Mouse (Mus musculus) spleen, adult 2 months (tissue): Measurements from ENCODE around the gene Hexim2. TPM values are rescaled to one million over a fixed set of nuclear protein-coding genes. Genes with fewer than 3 reads are reported as not detected.
A peak's percentile ranks its signal among the peaks of the same experiment; 100 is the strongest.

ENCODE experiments used
- DNase-seq, 2 experiments: peaks; one replicate each; pipeline versions ENCODE4 v3.0.0 to v3.0.0-alpha.2; 2012 to 2021; ENCODE audit warnings: low spot score in 2 of 2, low read depth in 1 of 2
- H3K27ac ChIP-seq: fragments of 200-500 bp; 2 replicates; pipeline ENCODE4 v1.5.1; 2012; ENCODE audit warnings: low read length, inconsistent platforms; ENCODE audit not compliant: insufficient read depth
- H3K27me3 ChIP-seq: fragments of 200-500 bp; 2 replicates; pipeline ENCODE4 v1.6.1; 2012; ENCODE audit warnings: mild to moderate bottlenecking, moderate library complexity, low read length, inconsistent platforms; ENCODE audit not compliant: control insufficient read depth, insufficient read depth
- H3K36me3 ChIP-seq: fragments of 200-500 bp; 2 replicates; pipeline ENCODE4 v1.6.1; 2012; ENCODE audit warnings: mild to moderate bottlenecking, low read length, inconsistent platforms; ENCODE audit not compliant: control insufficient read depth, insufficient read depth
- H3K4me1 ChIP-seq: fragments of 200-500 bp; 2 replicates; pipeline ENCODE4 v1.6.1; 2011; ENCODE audit warnings: inconsistent platforms; ENCODE audit not compliant: control insufficient read depth, insufficient read depth, insufficient read length
- H3K4me3 ChIP-seq: fragments of 200-500 bp; 2 replicates; pipeline ENCODE4 v1.5.1; 2011; ENCODE audit warnings: mild to moderate bottlenecking, inconsistent platforms; ENCODE audit not compliant: insufficient read depth, insufficient read length; ENCODE audit errors: extremely low read depth
- CTCF ChIP-seq: fragments of 200-500 bp; IDR thresholded peaks from 2 replicates; pipeline ENCODE4 v1.5.1; 2011; ENCODE audit warnings: mild to moderate bottlenecking, inconsistent platforms; ENCODE audit not compliant: insufficient read depth, insufficient read length, insufficient replicate concordance; ENCODE audit errors: extremely low read depth
- POLR2A ChIP-seq: fragments of 200-500 bp; IDR thresholded peaks from 2 replicates; pipeline ENCODE4 v1.6.1; 2011; ENCODE audit warnings: low read depth, low read length, inconsistent platforms
- WGBS: fragments of 180-500 bp; shearing (Covaris S2); methylation state at CpG from one replicate; pipeline ENCODE4 v1.1.7; 2018; 5-methylcytosine and 5-hydroxymethylcytosine counted together
- polyA plus RNA-seq: library from polyadenylated mRNA; depleted of rRNA; stranded (reverse); fragments of >200 nt; gene quantifications from 2 replicates; pipeline ENCODE4 v1.2.3, GENCODE M21; 2012

Hexim2 gene
- polyA plus RNA-seq, 1 experiment: 3.0 TPM

DNA sequence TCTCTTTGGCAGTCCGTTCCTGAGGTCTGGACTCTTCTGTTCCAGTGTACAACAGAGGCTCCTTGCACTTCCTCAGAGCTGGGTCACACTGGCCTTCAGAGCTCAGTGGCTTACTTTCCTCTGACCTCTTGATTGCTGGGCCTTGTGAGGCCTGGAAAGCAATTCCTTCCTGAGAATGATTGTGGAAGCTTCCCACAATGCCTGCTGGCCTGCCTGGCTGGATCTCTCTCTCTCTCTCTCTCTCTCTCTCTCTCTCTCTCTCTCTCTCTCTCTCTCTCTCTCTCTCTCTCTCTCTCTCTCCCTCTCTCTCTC, 9.7 kb downstream of the Hexim2 start:
- Histone ChIP-seq H3K4me3 (no peak overlapping the region), H3K27me3 (no peaks in the 10 kb centered on the region)
- no peak for DNase-seq

GRCm38 (mm10) chr11:103142441-103143182, 10.4 kb downstream of the Hexim2 start:
- Histone ChIP-seq H3K27ac (peak overlapping the region; percentile 66; the same call in 1 of the 2 replicates), H3K4me3 (peak overlapping the region; percentile 40; the same call in 1 of the 2 replicates), H3K27me3 (no peaks in the 10 kb centered on the region), H3K4me1 (peaks cover 6% of the 10 kb centered on the region; the same call in 1 of the 2 replicates), H3K36me3 (no peaks in the 10 kb centered on the region)
- 17% methylated on average over 8 of the region's 8 CpGs for WGBS
- no peak for TF ChIP-seq CTCF
- no peak for TF ChIP-seq POLR2A
- DNase-seq: peak in 1 of 2 experiments; percentile 56

More for the DNA sequence above, 9.7 kb downstream of the Hexim2 start:
- Histone ChIP-seq H3K4me1 (peaks cover 6% of the 10 kb centered on the region; the same call in 1 of the 2 replicates), H3K27ac (peak overlapping the region; percentile 34), H3K36me3 (no peaks in the 10 kb centered on the region)
- 50% methylated on average over 1 of the region's 1 CpGs for WGBS
- TF ChIP-seq POLR2A: no peak
- TF ChIP-seq CTCF: no peak

- Histone ChIP-seq H3K36me3 (no peaks in the 10 kb centered on the region), H3K27ac (no peak overlapping the region), H3K4me3 (no peak overlapping the region), H3K4me1 (peaks cover 6% of the 10 kb centered on the region; the same call in 1 of the 2 replicates), H3K27me3 (no peaks in the 10 kb centered on the region)
- TF ChIP-seq POLR2A (no peak), CTCF (no peak)
- no peak for DNase-seq
- WGBS: 82% methylated on average over 12 of the region's 12 CpGs
These were observed 12.4 kb downstream of the Hexim2 start for GRCm38 (mm10) chr11:103144309-103145285.

DNA sequence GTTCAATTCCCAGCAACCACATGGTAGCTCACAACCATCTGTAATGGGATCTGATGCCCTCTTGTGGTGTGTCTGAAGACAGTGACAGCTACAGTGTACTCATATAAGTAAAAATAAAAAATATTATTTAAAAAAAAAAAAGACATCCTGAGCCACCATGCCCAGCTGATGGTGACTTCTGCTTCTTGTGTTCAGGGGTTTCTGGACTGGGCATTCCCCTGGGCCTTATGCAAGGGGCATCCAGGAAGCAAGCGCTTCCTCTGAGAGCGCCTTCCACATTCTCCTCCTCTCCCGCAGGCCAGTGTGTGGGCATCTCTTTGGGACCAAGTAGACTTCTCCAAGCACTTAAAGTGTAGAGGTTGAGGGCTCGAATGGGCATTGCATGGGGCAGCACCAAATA, 14.2 kb downstream of the Hexim2 start:
- DNase-seq: no peak
- peaks cover 6% of the 10 kb centered on the region; the same call in 1 of the 2 replicates for H3K4me1 ChIP-seq

DNA sequence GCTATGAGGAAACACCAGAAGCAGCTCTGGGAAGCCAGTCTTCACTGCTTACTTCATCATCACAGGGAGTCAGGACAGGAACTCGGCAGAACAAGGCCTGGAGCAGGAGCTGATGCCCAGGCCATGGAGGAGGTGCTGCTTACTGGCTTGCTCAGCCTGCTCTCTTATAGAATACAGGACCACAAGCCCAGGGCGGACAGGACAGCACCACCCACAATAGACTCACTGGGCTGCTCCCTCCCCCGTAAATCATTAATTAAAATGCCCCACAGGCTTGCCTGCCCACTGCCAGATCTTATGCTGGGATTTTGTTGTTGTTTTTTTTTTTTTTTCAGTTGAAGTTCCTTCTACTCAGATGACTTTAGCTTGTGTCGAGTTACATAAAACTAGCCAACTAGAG, 15.5 kb downstream of the Hexim2 start:
- no peaks in the 10 kb centered on the region for H3K36me3 ChIP-seq
- no peak for DNase-seq
- no peak overlapping the region for H3K4me3 ChIP-seq
- 86% methylated on average over 4 of the region's 4 CpGs for WGBS
- H3K4me1 ChIP-seq: no peaks in the 10 kb centered on the region; the same call in 1 of the 2 replicates
- TF ChIP-seq POLR2A (no peak), CTCF (no peak)
- no peaks in the 10 kb centered on the region for H3K27me3 ChIP-seq
- H3K27ac ChIP-seq: no peak overlapping the region

More for the DNA sequence above, 14.2 kb downstream of the Hexim2 start:
- H3K27ac ChIP-seq: no peak overlapping the region
- H3K36me3 ChIP-seq: no peaks in the 10 kb centered on the region
- no peak overlapping the region for H3K4me3 ChIP-seq
- no peak for TF ChIP-seq CTCF
- no peak for TF ChIP-seq POLR2A
- H3K27me3 ChIP-seq: no peaks in the 10 kb centered on the region
- WGBS: 46% methylated on average over 4 of the region's 4 CpGs

DNA sequence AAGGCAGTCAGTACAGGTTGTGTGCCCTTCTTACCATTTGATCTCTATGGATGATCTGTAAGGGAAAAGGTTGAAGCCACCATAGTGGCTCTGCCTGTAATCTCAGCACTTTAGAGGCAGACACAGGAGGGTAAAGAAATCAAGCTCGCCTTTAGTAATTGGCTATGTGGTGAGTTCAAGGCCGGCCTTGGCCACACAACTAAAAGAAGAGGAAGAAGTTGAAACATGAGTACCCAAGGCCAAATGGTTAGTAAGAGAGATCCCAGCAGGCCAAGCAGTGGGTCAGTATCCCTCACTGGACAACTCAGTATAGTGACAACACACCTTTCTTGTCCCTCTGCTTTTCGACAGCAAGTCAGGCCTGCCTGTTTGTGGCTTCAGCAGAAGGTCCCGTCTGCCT, 17.5 kb downstream of the Hexim2 start:
- WGBS: 94% methylated on average over 4 of the region's 4 CpGs
- Histone ChIP-seq H3K36me3 (no peaks in the 10 kb centered on the region), H3K4me3 (no peak overlapping the region), H3K27ac (no peak overlapping the region), H3K4me1 (no peaks in the 10 kb centered on the region), H3K27me3 (no peaks in the 10 kb centered on the region)
- TF ChIP-seq POLR2A (no peak), CTCF (no peak)
- DNase-seq: no peak
